Mouse (Mus musculus) splenic B cell, adult 2 months (primary cell): ENCODE data around the gene Crlf3.

ENCODE experiments used
- DNase-seq: peaks from one replicate; pipeline ENCODE4 v3.0.0-alpha.2; 2011; ENCODE audit warnings: low read depth, low spot score
- H3K27me3 ChIP-seq: 2 replicates; pipeline ENCODE4 v1.6.1; 2012; ENCODE audit warnings: mild to moderate bottlenecking, low read length, moderate library complexity, mixed read lengths; ENCODE audit not compliant: control insufficient read depth, poor library complexity, insufficient read depth, severe bottlenecking
- H3K36me3 ChIP-seq: 2 replicates; pipeline ENCODE4 v1.6.1; 2012; ENCODE audit warnings: mild to moderate bottlenecking, low read length, moderate library complexity, mixed read lengths; ENCODE audit not compliant: control insufficient read depth, poor library complexity, insufficient read depth, severe bottlenecking

Crlf3 gene

GRCm38 (mm10) chr11:80080826-80081728 lies at the start of gene Crlf3:
TSS of gene Crlf3 (minus strand) at chr11:80080991.
- peak; percentile 93 for DNase-seq
- Histone ChIP-seq H3K27me3 (no peaks in the 10 kb centered on the region), H3K36me3 (peaks cover 4% of the 10 kb centered on the region)

GRCm38 (mm10) chr11:80116411-80116810 lies 35.6 kb upstream of the Crlf3 start:
- Histone ChIP-seq H3K36me3 (peaks cover 5% of the 10 kb centered on the region; the same call in 1 of the 2 replicates), H3K27me3 (no peaks in the 10 kb centered on the region)
- DNase-seq = no peak

- H3K27me3 ChIP-seq = no peaks in the 10 kb centered on the region
- no peaks in the 10 kb centered on the region for H3K36me3 ChIP-seq
- no peak for DNase-seq
Measured at GRCm38 (mm10) chr11:80104407-80104806, 23.6 kb upstream of the Crlf3 start.

- Histone ChIP-seq H3K36me3 (no peaks in the 10 kb centered on the region), H3K27me3 (no peaks in the 10 kb centered on the region)
- no peak for DNase-seq
Measured at GRCm38 (mm10) chr11:80101298-80101697, 20.5 kb upstream of the Crlf3 start.

DNA sequence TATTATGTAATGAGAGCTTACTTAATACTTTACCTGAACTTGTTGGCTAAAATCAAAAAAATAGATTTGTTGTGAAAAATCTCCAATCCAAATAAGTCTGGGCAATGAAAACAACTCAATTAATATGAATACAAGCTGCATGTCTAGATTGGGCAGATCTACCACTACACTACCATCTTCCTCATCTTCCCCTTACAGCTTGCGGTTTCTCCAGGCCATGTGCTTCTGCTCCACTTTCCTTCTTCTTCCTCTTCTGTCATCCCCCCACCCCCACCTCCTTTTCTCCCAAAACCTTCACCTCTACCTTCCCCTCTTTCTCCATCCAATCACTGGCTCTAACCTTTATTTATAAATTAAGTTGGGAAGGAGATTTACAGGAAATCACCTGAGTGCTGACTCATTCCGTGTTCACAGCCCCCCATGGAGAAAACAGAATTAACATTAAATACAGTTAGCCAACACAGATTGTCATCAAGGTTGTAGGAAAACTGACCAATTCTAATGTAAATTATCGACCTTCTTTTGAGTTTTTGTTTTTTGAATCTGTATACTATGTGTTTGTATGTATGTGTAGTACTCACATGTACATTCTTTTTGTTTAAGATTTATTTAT lies 17.8 kb upstream of the Crlf3 start:
- DNase-seq = no peak

DNA sequence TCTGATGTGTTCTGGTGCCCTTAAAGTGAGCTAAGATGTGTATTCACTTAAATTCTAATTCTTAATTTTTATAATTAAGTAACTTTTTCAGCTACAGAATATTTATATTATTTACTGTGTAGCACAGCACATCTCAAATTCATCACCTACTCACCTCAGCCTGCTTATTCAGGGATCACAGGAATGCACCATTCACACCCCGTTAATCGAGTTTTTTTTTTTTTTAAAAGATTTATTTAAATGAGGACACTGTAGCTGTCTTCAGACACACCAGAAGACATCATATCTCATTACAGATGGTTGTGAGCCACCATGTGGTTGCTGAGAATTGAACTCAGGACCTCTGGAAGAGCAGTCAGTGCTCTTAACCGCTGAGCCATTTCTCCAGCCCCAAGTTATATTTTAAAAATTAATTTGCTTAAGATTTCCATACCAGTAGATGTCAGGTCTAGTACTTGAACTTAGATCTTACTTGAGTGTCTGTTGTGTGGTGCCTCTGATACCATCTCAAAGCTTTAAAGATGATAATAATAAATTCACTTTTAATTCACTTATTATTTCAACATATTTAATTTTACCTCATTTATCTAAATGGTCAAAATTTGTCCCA lies 9.9 kb upstream of the Crlf3 start:
- no peaks in the 10 kb centered on the region; the same call in 1 of the 2 replicates for H3K36me3 ChIP-seq
- no peak for DNase-seq

More for the DNA sequence above, 17.8 kb upstream of the Crlf3 start:
- no peaks in the 10 kb centered on the region for H3K27me3 ChIP-seq
- H3K36me3 ChIP-seq = no peaks in the 10 kb centered on the region; the same call in 1 of the 2 replicates

GRCm38 (mm10) chr11:80089817-80090214 lies 9.0 kb upstream of the Crlf3 start:
- Histone ChIP-seq H3K27me3 (no peaks in the 10 kb centered on the region), H3K36me3 (no peaks in the 10 kb centered on the region; the same call in 1 of the 2 replicates)
- DNase-seq = no peak

More for the DNA sequence above, 9.9 kb upstream of the Crlf3 start:
- no peaks in the 10 kb centered on the region for H3K27me3 ChIP-seq

DNA sequence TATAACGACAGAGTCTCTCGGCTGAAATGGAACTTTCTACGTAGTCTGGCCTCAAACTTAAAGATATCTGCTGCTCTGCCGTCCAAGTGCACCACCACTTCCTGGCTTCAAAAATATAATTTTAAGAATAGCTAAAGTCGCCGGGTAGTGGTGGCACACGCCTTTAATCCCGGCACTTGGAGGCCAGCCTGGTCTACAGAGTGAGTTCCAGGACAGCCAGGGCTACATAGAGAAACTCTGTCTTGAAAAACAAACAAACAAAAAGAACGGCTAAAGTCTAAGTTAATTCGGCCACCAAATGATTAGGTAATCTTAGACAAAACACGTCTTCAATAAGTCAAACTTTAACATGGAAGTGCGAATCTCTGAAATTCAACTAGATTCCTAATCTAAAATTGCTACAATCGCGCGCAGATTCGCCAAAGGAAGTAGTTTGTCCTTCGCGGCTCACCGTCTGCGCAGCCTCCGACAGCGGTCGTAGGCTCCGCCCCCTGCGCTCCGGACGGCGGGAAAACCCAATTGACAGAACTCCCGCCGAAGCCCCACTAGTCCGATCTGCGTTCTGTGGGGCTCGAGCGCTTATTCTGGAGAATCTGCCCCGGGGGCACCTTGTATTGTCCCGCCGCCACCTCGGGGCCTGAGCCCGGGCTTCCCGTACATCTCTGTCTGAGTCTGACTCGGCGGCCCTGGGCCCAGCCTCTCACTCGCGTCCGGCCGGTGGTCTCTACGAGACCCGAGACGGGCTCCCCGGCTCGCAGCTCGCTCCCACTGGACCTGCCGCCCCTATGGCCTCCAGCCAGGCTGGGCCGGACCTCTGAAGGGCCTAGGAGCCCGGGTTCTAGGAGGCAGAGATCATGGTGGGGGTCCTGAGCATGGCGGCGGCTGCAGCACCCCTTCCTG lies 8.4 kb upstream of the Crlf3 start, which contains the start of gene Atad5:
Gene Atad5 (plus strand): TSS at position 484 of the 900 bp plus-strand sequence.
- peak; percentile 92 for DNase-seq

GRCm38 (mm10) chr11:80086844-80087243 lies 6.1 kb upstream of the Crlf3 start:
- H3K27me3 ChIP-seq = no peaks in the 10 kb centered on the region

More for the DNA sequence above, 8.4 kb upstream of the Crlf3 start, which contains the start of gene Atad5:
- H3K36me3 ChIP-seq = no peaks in the 10 kb centered on the region
- no peaks in the 10 kb centered on the region for H3K27me3 ChIP-seq

GRCm38 (mm10) chr11:80085356-80086055 lies 4.7 kb upstream of the Crlf3 start:
- no peaks in the 10 kb centered on the region for H3K27me3 ChIP-seq
- peak; percentile 66 for DNase-seq
- H3K36me3 ChIP-seq = no peaks in the 10 kb centered on the region

More at GRCm38 (mm10) chr11:80086844-80087243, 6.1 kb upstream of the Crlf3 start:
- peak; percentile 95 for DNase-seq
- no peaks in the 10 kb centered on the region for H3K36me3 ChIP-seq

DNA sequence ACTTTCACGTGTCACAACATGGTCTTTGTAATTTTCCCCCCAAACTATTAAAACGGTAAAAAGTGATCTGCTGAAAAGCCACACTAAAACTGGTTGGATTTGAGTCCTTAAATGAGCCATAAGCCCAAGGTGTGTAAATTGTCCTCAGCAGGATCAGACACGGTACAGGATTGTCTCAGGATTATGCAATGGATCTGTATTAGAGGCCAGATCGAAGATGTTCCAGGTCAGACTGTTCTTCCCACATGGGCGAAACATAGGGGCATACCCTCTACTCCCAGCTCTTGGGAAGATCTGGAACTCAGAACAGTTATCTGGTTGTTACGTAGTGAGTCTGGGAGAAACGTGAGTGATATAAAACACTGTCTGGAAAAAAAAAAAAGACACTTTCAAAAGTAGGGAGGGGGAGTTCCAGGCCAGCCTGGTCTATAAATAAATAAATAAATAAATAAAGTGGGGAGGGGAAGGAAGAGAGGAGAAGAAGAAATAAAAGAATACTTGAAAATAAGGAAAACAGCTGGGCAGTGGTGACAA lies 1.1 kb upstream of the Crlf3 start:
- DNase-seq = no peak
- Histone ChIP-seq H3K27me3 (no peaks in the 10 kb centered on the region), H3K36me3 (peaks cover 3% of the 10 kb centered on the region)

DNA sequence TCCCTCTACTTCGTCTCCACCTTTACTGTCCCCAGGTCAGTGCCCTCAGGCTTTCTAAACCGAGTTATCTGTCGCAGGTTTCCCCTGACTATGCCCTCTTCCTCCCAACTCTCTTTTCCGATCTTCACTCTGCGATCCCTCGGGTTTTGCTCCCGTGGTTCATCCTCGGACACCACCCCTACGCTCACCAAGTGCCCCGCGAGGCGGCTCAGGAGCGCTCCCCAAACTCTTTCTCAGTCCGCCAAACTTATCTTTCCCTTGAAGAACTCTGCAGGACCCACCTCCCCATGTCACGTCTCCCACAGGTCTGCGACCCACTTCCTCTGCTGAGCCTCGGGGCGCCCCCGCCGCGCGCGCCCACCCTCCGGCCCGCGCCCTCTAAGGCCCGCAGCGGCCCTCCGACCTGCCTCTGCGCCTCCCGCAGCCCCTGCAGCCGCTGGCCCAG lies 388 bp downstream of the Crlf3 start:
- no peaks in the 10 kb centered on the region for H3K27me3 ChIP-seq
- no peak for DNase-seq
- H3K36me3 ChIP-seq = peaks cover 4% of the 10 kb centered on the region

GRCm38 (mm10) chr11:80079751-80080150 lies 1.0 kb downstream of the Crlf3 start:
- no peak for DNase-seq
- peaks cover 4% of the 10 kb centered on the region for H3K36me3 ChIP-seq
- no peaks in the 10 kb centered on the region for H3K27me3 ChIP-seq
